Mouse (Mus musculus) heart, postnatal 0 days (tissue): ENCODE measurements around the gene Pglyrp2. TPM values are rescaled to one million over a fixed set of nuclear protein-coding genes. Genes with fewer than 3 reads are reported as not detected.

ENCODE experiments used
- ATAC-seq: fragments of 200-750 bp; cut with Nextera tagmentation; 2 replicates; pipeline ENCODE4 v1.8.0; 2017; ENCODE audit warnings: low read depth, moderate number of reproducible peaks, moderate library complexity; ENCODE audit not compliant: insufficient read depth
- DNase-seq: peaks from one replicate; pipeline ENCODE4 v3.0.0-alpha.2; 2016; ENCODE audit warnings: low spot score
- H3K27ac ChIP-seq: fragments of 300-500 bp; sonication (generic); 2 replicates; pipeline ENCODE4 v1.5.1; 2014; ENCODE audit warnings: low read depth, mild to moderate bottlenecking
- H3K27me3 ChIP-seq: fragments of 300-500 bp; sonication (generic); 2 replicates; pipeline ENCODE4 v1.6.1; 2014; ENCODE audit warnings: low read length, mixed read lengths; ENCODE audit not compliant: control insufficient read depth, insufficient read depth
- H3K36me3 ChIP-seq: fragments of 300-500 bp; sonication (generic); replicated peaks from 2 replicates; pipeline ENCODE4 v1.6.1; 2014; ENCODE audit warnings: low read length, mixed read lengths; ENCODE audit not compliant: control insufficient read depth, insufficient read depth
- H3K4me1 ChIP-seq: fragments of 300-500 bp; sonication (generic); 2 replicates; pipeline ENCODE4 v1.6.1; 2014; ENCODE audit warnings: antibody characterized with exemption; ENCODE audit not compliant: control insufficient read depth, insufficient read depth
- H3K4me2 ChIP-seq: fragments of 300-500 bp; sonication (generic); 2 replicates; pipeline ENCODE4 v1.6.1; 2014; ENCODE audit warnings: low read depth, mild to moderate bottlenecking, low read length, moderate library complexity
- H3K4me3 ChIP-seq: fragments of 300-500 bp; sonication (generic); 2 replicates; pipeline ENCODE4 v1.5.1; 2014; ENCODE audit warnings: low read depth, low read length
- H3K9ac ChIP-seq: fragments of 300-500 bp; sonication (generic); replicated peaks from 2 replicates; pipeline ENCODE4 v1.6.1; 2014; ENCODE audit warnings: low read depth, low read length, mixed read lengths
- H3K9me3 ChIP-seq: fragments of 300-500 bp; sonication (generic); replicated peaks from 2 replicates; pipeline ENCODE4 v1.6.1; 2016; ENCODE audit warnings: low read length; ENCODE audit not compliant: control insufficient read depth
- CTCF ChIP-seq: IDR thresholded peaks from 2 replicates; pipeline ENCODE4 v1.5.1; 2016; ENCODE audit warnings: antibody characterized with exemption, control low read depth, low read depth
- EP300 ChIP-seq: IDR thresholded peaks from 2 replicates; pipeline ENCODE4 v1.6.1; 2016; ENCODE audit warnings: antibody characterized with exemption, low read depth
- WGBS: fragments of 180-500 bp; shearing (Covaris S2); extraction: QIAGEN DNeasy Blood & Tissue Kit; methylation state at CpG from one replicate; pipeline ENCODE4 v1.1.7; 2014; 5-methylcytosine and 5-hydroxymethylcytosine counted together
- polyA plus RNA-seq: library from polyadenylated mRNA; unstranded; fragments of >200 nt; fragmentation: Nextera tagmentation; extraction: Ambion mirVana; gene quantifications from 2 replicates; pipeline ENCODE4 v1.2.1, GENCODE M21; 2015
- total RNA-seq: library from RNA; depleted of rRNA; stranded (reverse); fragments of >200 nt; gene quantifications from 2 replicates; pipeline ENCODE4 v1.2.3, GENCODE M21; 2014; ENCODE audit warnings: low replicate concordance

Gene Pglyrp2
- total and polyA plus RNA-seq, 2 experiments from 2014 or later = not detected

- Histone ChIP-seq H3K36me3 (no peaks in the 10 kb centered on the region), H3K4me1 (peaks cover 5% of the 10 kb centered on the region; the same call in 1 of the 2 replicates), H3K9ac (no peak within 1 kb of the TSS), H3K9me3 (no peaks in the 10 kb centered on the region), H3K27me3 (0 out of 2 replicates have a peak, but pooled peaks cover 7% of the 10 kb centered on the region), H3K4me3 (peak within 1 kb of the TSS; percentile 27), H3K27ac (no peak within 1 kb of the TSS), H3K4me2 (peak within 1 kb of the TSS; percentile 57)
- ATAC-seq (no peak), DNase-seq (peak; percentile 9)
- 2% methylated on average over 19 of the region's 19 CpGs for whole genome bisulfite sequencing
- no peak for TF ChIP-seq EP300
Observed at GRCm38 (mm10) chr17:32452482-32452881, 28.5 kb upstream of the Pglyrp2 start, which contains the start of gene Cyp4f39. Cyp4f39 (plus strand) TSS chr17:32452723.

GRCm38 (mm10) chr17:32450844-32451537, 27.0 kb upstream of the Pglyrp2 start:
- no peak overlapping the region for H3K4me2 ChIP-seq
- TF ChIP-seq CTCF (no peak), EP300 (no peak)
- no peak for ATAC-seq
- H3K27me3 ChIP-seq = 0 out of 2 replicates have a peak, but pooled peaks cover 7% of the 10 kb centered on the region
- no peak overlapping the region for H3K27ac ChIP-seq
- no peak overlapping the region for H3K4me3 ChIP-seq
- WGBS = 47% methylated on average over 2 of the region's 2 CpGs
- no peaks in the 10 kb centered on the region for H3K36me3 ChIP-seq
- H3K9ac ChIP-seq = no peak overlapping the region
- no peaks in the 10 kb centered on the region for H3K9me3 ChIP-seq
- peaks cover 5% of the 10 kb centered on the region; the same call in 1 of the 2 replicates for H3K4me1 ChIP-seq
- no peak for DNase-seq

GRCm38 (mm10) chr17:32449042-32449441, 25.1 kb upstream of the Pglyrp2 start:
- H3K9me3 ChIP-seq = no peaks in the 10 kb centered on the region
- WGBS = 100% methylated on average over 1 of the region's 1 CpGs
- peaks cover 7% of the 10 kb centered on the region; the same call in 1 of the 2 replicates for H3K27me3 ChIP-seq
- no peak overlapping the region for H3K4me2 ChIP-seq
- TF ChIP-seq CTCF = no peak
- TF ChIP-seq EP300 = no peak
- H3K9ac ChIP-seq = no peak overlapping the region
- H3K4me1 ChIP-seq = peaks cover 2% of the 10 kb centered on the region; the same call in 1 of the 2 replicates
- no peaks in the 10 kb centered on the region for H3K36me3 ChIP-seq
- no peak for ATAC-seq
- no peak overlapping the region for H3K27ac ChIP-seq
- H3K4me3 ChIP-seq = no peak overlapping the region
- no peak for DNase-seq

GRCm38 (mm10) chr17:32447195-32447594, 23.2 kb upstream of the Pglyrp2 start:
- H3K4me3 ChIP-seq = no peak overlapping the region
- H3K36me3 ChIP-seq = no peaks in the 10 kb centered on the region
- no peak overlapping the region for H3K27ac ChIP-seq
- no peaks in the 10 kb centered on the region for H3K9me3 ChIP-seq
- no peaks in the 10 kb centered on the region for H3K4me1 ChIP-seq
- no peak overlapping the region for H3K9ac ChIP-seq
- no peak for ATAC-seq
- H3K27me3 ChIP-seq = no peaks in the 10 kb centered on the region; the same call in 1 of the 2 replicates
- no peak for TF ChIP-seq EP300
- no peak for TF ChIP-seq CTCF
- no peak overlapping the region for H3K4me2 ChIP-seq
- no peak for DNase-seq

GRCm38 (mm10) chr17:32445016-32445415, 21.0 kb upstream of the Pglyrp2 start:
- H3K4me2 ChIP-seq = no peak overlapping the region
- no peaks in the 10 kb centered on the region; the same call in 1 of the 2 replicates for H3K27me3 ChIP-seq
- TF ChIP-seq EP300 (no peak), CTCF (no peak)
- H3K9me3 ChIP-seq = no peaks in the 10 kb centered on the region
- H3K27ac ChIP-seq = no peak overlapping the region
- DNase-seq (no peak), ATAC-seq (no peak)
- H3K9ac ChIP-seq = no peak overlapping the region
- H3K4me1 ChIP-seq = no peaks in the 10 kb centered on the region
- WGBS = 57% methylated on average over 5 of the region's 5 CpGs
- no peaks in the 10 kb centered on the region for H3K36me3 ChIP-seq
- no peak overlapping the region for H3K4me3 ChIP-seq

GRCm38 (mm10) chr17:32443245-32443644, 19.3 kb upstream of the Pglyrp2 start:
- no peak overlapping the region for H3K9ac ChIP-seq
- 58% methylated on average over 6 of the region's 6 CpGs for WGBS
- no peaks in the 10 kb centered on the region for H3K9me3 ChIP-seq
- no peak overlapping the region for H3K4me2 ChIP-seq
- no peaks in the 10 kb centered on the region for H3K4me1 ChIP-seq
- no peak overlapping the region for H3K4me3 ChIP-seq
- ATAC-seq (no peak), DNase-seq (no peak)
- no peak overlapping the region for H3K27ac ChIP-seq
- no peaks in the 10 kb centered on the region for H3K36me3 ChIP-seq
- TF ChIP-seq EP300 (no peak), CTCF (no peak)
- no peaks in the 10 kb centered on the region; the same call in 1 of the 2 replicates for H3K27me3 ChIP-seq
